Mouse (Mus musculus): ENCODE measurements around the gene Cd84. TPM values are rescaled to one million over a fixed set of nuclear protein-coding genes. Genes with fewer than 3 reads are reported as not detected.
A peak's percentile ranks its signal among the peaks of the same experiment; 100 is the strongest.
"Not testable (repeated sequence)": the region's sequence is repeated elsewhere in the genome, so short reads cannot be mapped to it uniquely, and the experiment has no call there.

Gene Cd84
- total RNA-seq (2014; rRNA removed; ENCODE audit: low replicate concordance) (0.27 and 4.6 TPM in 2 replicates), polyA plus RNA-seq (2015; fragmentation: Nextera tagmentation; extraction: Ambion mirVana) (1.7 and 2.1 TPM in 2 replicates)

DNA sequence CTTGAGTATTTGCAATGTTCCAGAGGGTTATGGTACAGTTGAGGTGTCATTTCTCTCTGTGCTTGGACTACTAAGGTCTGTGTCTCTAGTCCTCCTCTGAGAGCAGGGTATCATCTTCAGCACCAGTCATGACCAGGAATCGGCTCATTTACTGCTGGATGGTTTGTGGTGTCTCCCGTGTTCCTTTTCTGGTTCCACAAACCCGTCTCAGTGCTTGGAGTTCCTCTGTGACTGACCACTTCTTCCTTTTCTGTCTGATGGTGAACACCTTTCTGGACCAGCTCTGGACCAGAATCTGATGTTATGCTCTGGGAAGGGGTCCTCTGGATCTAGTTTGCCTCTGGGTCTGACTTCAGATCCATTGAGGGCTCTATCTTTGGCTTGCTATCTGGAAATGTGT, at the start of gene Cd84:
Cd84 (plus strand) TSS at position 210 of the 400 bp plus-strand sequence.
- no peak within 1 kb of the TSS for H3K27ac ChIP-seq (ENCODE audit: low read depth)
- 77% methylated on average over 3 of the region's 3 CpGs for WGBS
- no peak for DNase-seq (ENCODE audit: low spot score)
- H3K9me3 ChIP-seq (replicated peaks; ENCODE audit: control insufficient read depth, low read length): no peaks in the 10 kb centered on the region
- no peaks in the 10 kb centered on the region for H3K27me3 ChIP-seq (ENCODE audit: control insufficient read depth, insufficient read depth, low read length)
- TF ChIP-seq CTCF (IDR thresholded peaks at IDR 0.05; ENCODE audit: low read depth) (no peak), EP300 (IDR thresholded peaks at IDR 0.05; ENCODE audit: low read depth) (no peak)
- H3K4me1 ChIP-seq (ENCODE audit: control insufficient read depth, insufficient read depth): no peaks in the 10 kb centered on the region
- peak within 1 kb of the TSS; percentile 1; the same call in 1 of the 2 replicates for H3K4me2 ChIP-seq (ENCODE audit: low read depth, low read length)
- no peak for ATAC-seq (ENCODE audit: insufficient read depth, low read depth)
- peak within 1 kb of the TSS; percentile 5; the same call in 1 of the 2 replicates for H3K4me3 ChIP-seq (ENCODE audit: low read depth, low read length)
- H3K9ac ChIP-seq (replicated peaks; ENCODE audit: low read depth, low read length): no peak within 1 kb of the TSS
- H3K36me3 ChIP-seq (replicated peaks; ENCODE audit: control insufficient read depth, insufficient read depth, low read length): no peaks in the 10 kb centered on the region

DNA sequence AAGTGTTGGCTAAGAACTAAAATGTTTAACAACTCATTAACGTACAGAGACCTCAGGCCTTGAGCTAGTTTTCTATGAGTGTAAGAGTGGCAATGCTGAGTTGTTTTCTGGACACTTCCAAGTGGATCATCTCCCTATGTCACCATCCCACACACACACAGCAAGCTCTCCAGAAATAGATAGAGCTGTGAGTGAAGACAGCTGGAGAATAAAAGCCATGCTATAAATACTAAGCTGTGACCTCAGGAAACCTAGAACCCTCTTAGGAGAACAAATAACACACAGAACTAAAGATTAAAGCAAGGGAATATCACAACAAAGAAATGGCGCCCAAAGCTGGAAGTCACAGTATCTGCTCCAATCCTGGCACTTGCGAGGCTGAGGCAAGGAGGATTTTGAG, 48.0 kb upstream of the Cd84 start:
- Histone ChIP-seq H3K4me3 (ENCODE audit: low read depth, low read length) (no peak overlapping the region), H3K36me3 (replicated peaks; ENCODE audit: control insufficient read depth, insufficient read depth, low read length) (no peaks in the 10 kb centered on the region), H3K27ac (ENCODE audit: low read depth) (no peak overlapping the region), H3K27me3 (ENCODE audit: control insufficient read depth, insufficient read depth, low read length) (no peaks in the 10 kb centered on the region), H3K4me2 (ENCODE audit: low read depth, low read length) (no peak overlapping the region), H3K4me1 (ENCODE audit: control insufficient read depth, insufficient read depth) (no peaks in the 10 kb centered on the region), H3K9me3 (replicated peaks; ENCODE audit: control insufficient read depth, low read length) (no peaks in the 10 kb centered on the region), H3K9ac (replicated peaks; ENCODE audit: low read depth, low read length) (no peak overlapping the region)
- TF ChIP-seq CTCF (IDR thresholded peaks at IDR 0.05; ENCODE audit: low read depth): no peak
- no peak for TF ChIP-seq EP300 (IDR thresholded peaks at IDR 0.05; ENCODE audit: low read depth)
- WGBS: 69% methylated on average over 3 of the region's 3 CpGs
- DNase-seq (ENCODE audit: low spot score) (no peak), ATAC-seq (ENCODE audit: insufficient read depth, low read depth) (no peak)

DNA sequence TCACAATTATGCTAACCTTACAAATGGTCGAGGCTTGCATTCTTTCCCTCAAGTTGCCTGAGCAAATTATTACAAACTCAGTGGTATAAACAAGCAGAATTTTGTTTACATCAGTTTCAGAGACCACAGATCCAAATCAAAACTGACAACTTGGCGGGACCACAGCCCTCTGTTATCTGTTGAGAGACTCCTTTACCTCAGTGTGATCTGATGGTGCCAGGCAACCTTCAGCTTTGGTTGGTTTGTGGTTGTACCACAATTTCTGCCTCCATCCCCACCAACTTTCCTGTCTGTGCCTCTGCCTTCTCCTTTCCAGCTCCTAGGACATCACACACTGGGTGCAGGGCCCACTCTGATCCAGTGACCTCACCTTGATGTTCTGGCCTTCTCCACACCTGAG, 43.3 kb upstream of the Cd84 start:
- WGBS: 50% methylated on average over 2 of the region's 2 CpGs

DNA sequence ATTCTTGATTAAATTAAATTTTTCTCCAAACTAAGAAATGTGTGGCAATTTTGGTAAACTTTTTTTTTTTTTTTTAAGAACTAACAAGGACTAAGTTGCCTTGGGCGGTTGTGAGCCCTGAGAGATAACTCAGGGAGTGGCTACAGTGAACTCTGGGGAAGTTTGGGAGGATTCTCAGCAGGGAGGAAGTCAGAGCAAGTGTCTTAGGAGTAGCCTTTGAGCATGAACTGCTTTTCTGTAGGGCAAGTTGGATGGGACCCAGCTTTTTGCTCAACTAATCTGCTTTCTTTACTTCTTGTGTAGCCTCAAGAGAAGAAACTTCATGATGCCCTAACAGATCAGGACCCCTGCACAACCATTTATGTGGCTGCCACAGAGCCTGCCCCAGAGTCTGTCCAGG, 41.7 kb upstream of the Cd84 start:
- no peak overlapping the region for H3K4me2 ChIP-seq (ENCODE audit: low read depth, low read length)
- no peaks in the 10 kb centered on the region for H3K27me3 ChIP-seq (ENCODE audit: control insufficient read depth, insufficient read depth, low read length)
- TF ChIP-seq EP300 (IDR thresholded peaks at IDR 0.05; ENCODE audit: low read depth) (no peak), CTCF (IDR thresholded peaks at IDR 0.05; ENCODE audit: low read depth) (no peak)
- no peak overlapping the region for H3K27ac ChIP-seq (ENCODE audit: low read depth)
- no peak for ATAC-seq (ENCODE audit: insufficient read depth, low read depth)
- WGBS: 26% methylated on average over 1 of the region's 1 CpGs
- H3K36me3 ChIP-seq (replicated peaks; ENCODE audit: control insufficient read depth, insufficient read depth, low read length): no peaks in the 10 kb centered on the region
- no peaks in the 10 kb centered on the region for H3K4me1 ChIP-seq (ENCODE audit: control insufficient read depth, insufficient read depth)
- no peak overlapping the region for H3K9ac ChIP-seq (replicated peaks; ENCODE audit: low read depth, low read length)
- no peak for DNase-seq (ENCODE audit: low spot score)
- H3K4me3 ChIP-seq (ENCODE audit: low read depth, low read length): no peak overlapping the region
- H3K9me3 ChIP-seq (replicated peaks; ENCODE audit: control insufficient read depth, low read length): no peaks in the 10 kb centered on the region

More for the DNA sequence above, 43.3 kb upstream of the Cd84 start:
- Histone ChIP-seq H3K9me3 (replicated peaks; ENCODE audit: control insufficient read depth, low read length) (no peaks in the 10 kb centered on the region), H3K27ac (ENCODE audit: low read depth) (no peak overlapping the region), H3K4me1 (ENCODE audit: control insufficient read depth, insufficient read depth) (no peaks in the 10 kb centered on the region), H3K4me2 (ENCODE audit: low read depth, low read length) (no peak overlapping the region), H3K4me3 (ENCODE audit: low read depth, low read length) (no peak overlapping the region), H3K27me3 (ENCODE audit: control insufficient read depth, insufficient read depth, low read length) (no peaks in the 10 kb centered on the region), H3K9ac (replicated peaks; ENCODE audit: low read depth, low read length) (no peak overlapping the region), H3K36me3 (replicated peaks; ENCODE audit: control insufficient read depth, insufficient read depth, low read length) (no peaks in the 10 kb centered on the region)
- TF ChIP-seq CTCF (IDR thresholded peaks at IDR 0.05; ENCODE audit: low read depth) (no peak), EP300 (IDR thresholded peaks at IDR 0.05; ENCODE audit: low read depth) (no peak)
- DNase-seq (ENCODE audit: low spot score) (no peak), ATAC-seq (ENCODE audit: insufficient read depth, low read depth) (no peak)

DNA sequence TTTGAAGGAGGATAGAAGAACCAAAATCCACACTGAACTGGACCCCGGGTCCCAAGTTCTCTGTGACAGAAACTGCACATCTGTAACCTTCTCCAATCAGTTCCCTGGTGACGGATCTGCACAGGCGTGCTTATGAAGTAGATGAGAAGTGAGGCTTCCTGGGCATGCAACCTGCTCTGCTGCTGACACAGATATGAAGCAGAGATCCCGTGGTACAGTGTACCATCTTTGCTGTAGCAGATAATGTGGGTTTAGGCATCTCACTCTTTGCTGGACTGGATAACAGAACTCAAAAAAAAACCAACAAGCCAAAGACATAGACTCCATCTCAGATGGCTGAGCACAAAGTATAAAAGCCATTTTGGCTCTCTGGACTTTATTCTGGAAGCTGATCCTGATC, 39.8 kb upstream of the Cd84 start:
- Histone ChIP-seq H3K36me3 (replicated peaks; ENCODE audit: control insufficient read depth, insufficient read depth, low read length) (no peaks in the 10 kb centered on the region), H3K4me2 (ENCODE audit: low read depth, low read length) (no peak overlapping the region), H3K4me1 (ENCODE audit: control insufficient read depth, insufficient read depth) (no peaks in the 10 kb centered on the region), H3K9me3 (replicated peaks; ENCODE audit: control insufficient read depth, low read length) (no peaks in the 10 kb centered on the region), H3K27me3 (ENCODE audit: control insufficient read depth, insufficient read depth, low read length) (no peaks in the 10 kb centered on the region), H3K27ac (ENCODE audit: low read depth) (no peak overlapping the region), H3K4me3 (ENCODE audit: low read depth, low read length) (no peak overlapping the region), H3K9ac (replicated peaks; ENCODE audit: low read depth, low read length) (no peak overlapping the region)
- DNase-seq (ENCODE audit: low spot score): no peak
- TF ChIP-seq CTCF (IDR thresholded peaks at IDR 0.05; ENCODE audit: low read depth) (no peak), EP300 (IDR thresholded peaks at IDR 0.05; ENCODE audit: low read depth) (no peak)
- WGBS: 68% methylated on average over 4 of the region's 4 CpGs
- ATAC-seq (ENCODE audit: insufficient read depth, low read depth): no peak

DNA sequence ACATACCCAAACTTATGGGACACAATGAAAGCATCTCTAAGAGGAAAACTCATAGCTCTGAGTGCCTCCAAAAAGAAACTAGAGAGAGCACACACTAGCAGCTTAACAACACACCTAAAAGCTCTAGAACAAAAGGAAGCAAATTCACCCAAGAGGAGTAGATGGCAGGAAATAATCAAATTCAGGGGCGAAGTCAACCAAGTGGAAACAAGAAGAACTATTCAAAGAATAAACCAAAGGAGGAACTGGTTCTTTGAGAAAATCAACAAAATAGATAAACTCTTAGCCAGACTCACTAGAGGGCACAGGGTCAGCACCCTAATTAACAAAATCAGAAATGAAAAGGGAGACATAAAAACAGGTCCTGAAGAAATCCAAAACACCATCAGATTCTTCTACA, 28.4 kb upstream of the Cd84 start:
- 68% methylated on average over 1 of the region's 1 CpGs for WGBS
- not testable (repeated sequence) for H3K27me3 ChIP-seq (ENCODE audit: control insufficient read depth, insufficient read depth, low read length); ATAC-seq (ENCODE audit: insufficient read depth, low read depth); H3K9ac ChIP-seq (replicated peaks; ENCODE audit: low read depth, low read length); H3K36me3 ChIP-seq (replicated peaks; ENCODE audit: control insufficient read depth, insufficient read depth, low read length); H3K4me2 ChIP-seq (ENCODE audit: low read depth, low read length); H3K4me3 ChIP-seq (ENCODE audit: low read depth, low read length); H3K9me3 ChIP-seq (replicated peaks; ENCODE audit: control insufficient read depth, low read length); DNase-seq (ENCODE audit: low spot score); H3K27ac ChIP-seq (ENCODE audit: low read depth); H3K4me1 ChIP-seq (ENCODE audit: control insufficient read depth, insufficient read depth)

Measured in heart, postnatal 0 days (tissue).